Mouse (Mus musculus): Measurements from ENCODE around the gene Cyb5rl.
A peak's percentile ranks its signal among the peaks of the same experiment; 100 is the strongest.
"Not testable (repeated sequence)": the region's sequence is repeated elsewhere in the genome, so short reads cannot be mapped to it uniquely, and the experiment has no call there.

Cyb5rl gene

DNA sequence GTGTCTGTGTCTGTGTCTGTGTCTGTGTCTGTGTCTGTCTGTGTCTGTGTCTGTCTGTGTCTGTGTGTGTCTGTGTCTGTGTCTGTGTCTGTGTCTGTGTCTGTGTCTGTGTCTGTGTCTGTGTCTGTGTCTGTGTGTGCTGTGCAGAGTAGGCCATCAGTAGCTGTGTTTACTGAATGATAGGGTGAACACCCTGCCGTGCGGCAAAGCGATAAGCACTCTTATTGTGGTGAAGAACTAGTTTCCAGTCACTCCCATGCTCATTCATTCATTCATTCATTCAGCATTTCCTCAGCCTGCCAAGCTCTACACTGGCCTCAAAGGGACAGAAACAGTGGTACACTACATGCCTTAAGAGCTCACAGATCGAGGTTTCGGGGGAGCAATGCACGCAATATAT, 42.4 kb downstream of the Cyb5rl start:
- not testable (repeated sequence) for DNase-seq (ENCODE audit: low read depth, low spot score)

DNA sequence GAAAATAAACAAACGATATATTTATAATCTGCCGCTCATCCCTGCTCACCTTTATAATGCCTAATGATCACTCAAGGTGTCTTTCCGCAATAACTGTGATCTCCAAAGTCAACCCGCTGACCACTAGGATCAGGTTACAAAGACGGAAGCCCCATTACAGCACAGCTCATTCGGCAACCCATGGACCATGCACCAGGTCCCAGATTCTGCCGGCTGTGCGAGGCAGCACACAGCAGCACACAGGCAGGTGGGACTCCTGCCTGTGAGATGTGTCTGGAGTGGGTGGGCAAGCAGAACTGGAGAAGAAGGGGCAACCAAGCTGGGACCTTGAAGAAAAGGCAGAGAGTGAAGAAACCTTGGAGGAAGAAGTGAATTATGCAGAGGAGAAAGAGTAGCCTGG, 47.5 kb downstream of the Cyb5rl start:
- DNase-seq (ENCODE audit: low read depth, low spot score) = no peak

DNA sequence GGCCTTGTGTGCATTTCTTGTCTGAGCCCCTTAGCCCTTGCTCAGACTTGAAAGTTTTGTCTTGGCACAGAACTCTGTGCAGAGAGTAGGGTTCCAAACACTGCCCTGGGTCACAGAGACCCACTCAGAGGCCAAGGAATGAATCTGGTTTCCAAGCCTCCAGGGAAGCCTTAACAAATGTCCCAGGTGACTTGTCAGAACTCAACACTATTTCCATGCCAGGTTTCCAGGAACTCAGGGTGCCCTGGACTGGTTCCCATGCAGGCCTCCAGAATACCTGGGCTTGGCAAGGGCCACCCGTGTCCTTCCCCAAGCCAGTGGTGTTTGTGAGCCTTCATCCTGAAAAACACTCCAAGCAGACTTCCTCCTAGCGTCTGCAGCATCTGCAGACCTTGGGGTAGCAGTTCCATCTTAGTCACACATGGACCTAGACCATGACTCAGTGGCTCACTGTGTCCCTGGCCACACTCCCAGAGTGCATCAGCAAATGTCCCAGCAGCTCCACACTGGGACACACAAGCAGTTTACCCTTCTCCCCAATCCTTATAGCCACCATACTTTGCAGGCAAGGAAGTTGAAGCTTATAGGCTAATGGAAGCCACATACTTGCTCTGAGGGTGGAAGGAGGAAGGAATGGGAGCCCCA, 51.1 kb downstream of the Cyb5rl start:
- DNase-seq (ENCODE audit: low read depth, low spot score) = peak; percentile 15

DNA sequence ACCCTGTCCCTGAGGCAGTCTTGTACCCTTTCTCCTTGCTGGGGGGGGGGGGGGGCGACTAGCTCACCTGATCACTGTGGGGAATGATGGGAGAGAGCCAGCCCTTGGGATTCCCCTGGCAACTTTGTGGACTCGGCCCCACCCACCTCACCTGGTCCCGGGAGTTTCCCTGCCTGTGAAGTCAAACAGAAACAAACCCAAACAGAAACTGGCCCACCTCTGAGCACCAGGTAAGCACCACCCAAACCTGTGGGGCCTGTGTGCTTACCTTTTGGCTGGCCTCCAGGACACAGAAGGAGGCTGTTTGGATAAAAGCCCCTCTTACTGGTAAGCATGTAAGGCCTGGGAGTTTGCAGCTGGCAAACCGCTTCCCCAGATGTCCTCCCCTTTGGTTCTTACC, 52.3 kb downstream of the Cyb5rl start:
- DNase-seq (ENCODE audit: low read depth, low spot score) = no peak

DNA sequence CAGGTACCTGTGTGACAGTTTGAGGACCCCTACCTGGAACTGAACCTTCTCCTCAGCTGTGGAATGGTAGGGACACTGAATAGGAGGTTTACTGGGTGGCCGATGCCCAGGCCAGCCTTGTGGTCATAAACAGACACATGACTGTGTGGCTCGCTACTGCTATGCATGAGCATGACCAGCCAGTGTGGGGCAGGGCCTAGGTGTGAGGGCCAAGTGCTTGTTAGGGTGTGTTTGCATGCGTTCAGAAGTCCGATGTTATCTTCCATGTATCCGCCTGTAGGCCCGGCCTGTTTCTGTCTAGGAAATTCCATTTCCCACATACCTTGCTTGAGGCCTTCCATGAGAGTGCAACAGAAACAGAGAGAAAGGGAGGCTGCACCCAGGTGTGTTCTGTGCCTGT, 53.9 kb downstream of the Cyb5rl start:
- no peak for DNase-seq (ENCODE audit: low read depth, low spot score)

DNA sequence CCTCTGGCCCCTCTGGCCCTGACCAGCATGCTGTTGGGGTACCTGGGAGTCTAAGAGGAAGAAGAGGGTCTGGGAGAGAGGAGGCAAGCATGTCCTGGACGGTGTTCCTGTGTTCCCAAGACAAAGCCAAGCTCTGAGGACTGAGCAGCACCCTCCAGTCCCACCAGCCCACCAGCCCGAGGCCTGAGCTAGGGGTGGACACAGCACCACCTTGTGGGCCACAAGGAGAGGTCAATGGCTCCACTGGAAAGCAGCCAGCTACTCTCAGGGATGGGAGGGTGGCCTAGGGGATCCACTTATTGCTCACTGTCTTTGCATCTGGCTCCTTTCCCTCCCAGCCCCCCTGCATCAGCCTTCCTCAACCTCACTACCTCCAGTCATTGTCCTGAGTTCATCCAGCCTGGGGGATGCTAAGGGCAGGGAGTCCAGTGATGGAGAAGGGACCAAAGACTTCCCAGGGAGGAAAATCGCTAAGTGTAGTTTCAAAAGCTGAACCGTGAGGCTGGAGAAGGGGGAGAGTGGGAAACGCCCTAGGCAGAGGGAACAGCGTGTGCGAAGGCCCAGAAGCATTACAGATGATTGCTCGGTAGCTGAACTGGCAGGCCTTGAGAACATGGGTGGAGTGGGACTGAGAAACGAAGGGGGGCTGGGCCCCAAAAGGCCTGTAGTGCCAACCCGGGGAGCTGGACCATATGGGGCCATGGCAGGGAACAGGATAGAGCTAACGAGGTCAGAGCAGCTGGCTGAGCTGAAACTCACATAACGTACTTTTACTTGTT, 54.6 kb downstream of the Cyb5rl start:
- DNase-seq (ENCODE audit: low read depth, low spot score) = peak; percentile 30

DNA sequence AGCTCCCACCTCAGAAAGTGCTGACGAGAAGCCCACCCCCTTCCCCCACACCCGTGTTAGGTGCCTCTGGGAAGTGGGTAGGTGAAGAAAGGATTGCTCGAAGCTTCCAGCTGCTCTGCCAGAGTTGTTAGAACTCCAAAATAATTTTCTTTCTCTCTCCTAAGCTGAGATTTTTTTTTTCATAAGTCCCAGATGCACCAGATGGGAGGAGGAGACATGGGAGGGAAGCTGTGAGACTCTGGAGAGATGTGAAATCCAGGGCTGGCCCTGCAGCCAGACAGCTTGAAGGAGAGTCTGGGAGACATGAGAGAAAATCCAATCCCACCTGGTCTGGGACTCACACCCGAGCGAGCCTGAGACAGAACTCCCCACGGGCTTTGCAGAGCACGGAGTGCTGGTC, 57.6 kb downstream of the Cyb5rl start:
- DNase-seq (ENCODE audit: low read depth, low spot score) = peak; percentile 77

DNA sequence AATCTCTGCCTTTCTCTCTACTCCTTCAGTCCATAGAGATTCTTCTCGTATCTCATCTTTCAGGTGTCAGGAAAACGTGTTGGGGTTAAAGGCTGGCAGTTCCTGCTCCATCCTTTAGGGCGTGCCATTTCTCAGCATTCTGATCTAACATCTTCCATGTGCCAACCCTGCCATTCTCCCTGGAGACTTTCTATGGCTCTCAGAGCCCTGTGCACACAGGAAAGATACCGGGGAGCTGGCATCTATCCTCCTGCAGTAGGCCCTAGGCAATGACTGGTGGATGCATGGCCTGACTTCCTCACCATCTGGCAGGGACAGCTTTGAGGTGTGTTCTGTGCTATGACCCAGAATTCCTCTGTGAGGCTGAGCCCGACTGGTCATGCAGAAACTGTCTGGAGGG, 58.3 kb downstream of the Cyb5rl start:
- peak; percentile 51 for DNase-seq (ENCODE audit: low read depth, low spot score)

DNA sequence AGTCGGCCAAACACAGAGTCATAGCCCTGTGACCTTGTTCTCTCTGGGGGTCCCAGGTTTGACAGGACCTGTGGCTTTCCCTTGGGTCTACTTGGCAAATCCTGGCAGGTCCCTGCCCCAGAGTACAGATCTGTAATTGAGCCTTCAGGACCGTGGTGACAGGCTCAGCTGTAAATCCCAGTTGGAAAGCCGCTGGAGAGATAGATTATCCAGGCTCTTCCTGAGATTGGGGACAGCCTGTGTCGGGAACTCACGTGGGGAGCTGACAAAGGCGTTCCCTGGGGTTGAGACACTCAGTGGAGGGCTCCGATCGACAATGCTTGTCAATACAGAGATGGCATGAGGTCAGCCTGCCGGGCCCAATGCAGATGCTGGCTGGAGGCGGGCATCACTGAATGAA, 59.6 kb downstream of the Cyb5rl start:
- no peak for DNase-seq (ENCODE audit: low read depth, low spot score)

DNA sequence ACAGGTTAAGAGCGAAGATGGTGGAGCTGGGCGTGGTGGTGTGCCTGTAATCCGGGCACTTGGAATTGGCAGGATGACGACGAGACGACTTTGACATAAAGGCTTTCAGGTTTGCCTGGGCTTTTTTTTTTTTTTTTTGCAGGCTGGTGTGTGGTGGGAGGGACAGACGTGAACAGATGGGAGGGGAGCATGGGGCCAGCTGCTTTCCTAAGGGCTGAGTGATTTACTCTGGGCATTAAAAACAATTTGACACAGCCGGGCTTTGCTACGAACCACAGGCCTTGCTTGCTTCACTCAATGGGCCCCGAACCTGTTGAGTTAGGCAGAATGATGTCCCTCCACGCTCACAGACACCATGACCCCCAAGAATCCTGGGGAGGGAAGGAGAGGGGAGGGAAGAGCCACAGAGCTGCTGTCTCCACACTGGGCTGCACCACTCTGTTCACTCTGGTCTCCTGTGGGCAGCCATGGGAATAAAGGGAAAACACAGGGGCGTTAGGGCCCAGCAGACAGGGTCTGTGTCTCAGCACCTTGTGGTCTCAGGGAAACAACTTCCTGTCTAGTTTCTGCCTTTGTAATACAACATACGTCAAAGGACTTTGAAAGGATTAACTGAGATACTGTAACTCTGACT, 60.2 kb downstream of the Cyb5rl start:
- DNase-seq (ENCODE audit: low read depth, low spot score) = no peak

DNA sequence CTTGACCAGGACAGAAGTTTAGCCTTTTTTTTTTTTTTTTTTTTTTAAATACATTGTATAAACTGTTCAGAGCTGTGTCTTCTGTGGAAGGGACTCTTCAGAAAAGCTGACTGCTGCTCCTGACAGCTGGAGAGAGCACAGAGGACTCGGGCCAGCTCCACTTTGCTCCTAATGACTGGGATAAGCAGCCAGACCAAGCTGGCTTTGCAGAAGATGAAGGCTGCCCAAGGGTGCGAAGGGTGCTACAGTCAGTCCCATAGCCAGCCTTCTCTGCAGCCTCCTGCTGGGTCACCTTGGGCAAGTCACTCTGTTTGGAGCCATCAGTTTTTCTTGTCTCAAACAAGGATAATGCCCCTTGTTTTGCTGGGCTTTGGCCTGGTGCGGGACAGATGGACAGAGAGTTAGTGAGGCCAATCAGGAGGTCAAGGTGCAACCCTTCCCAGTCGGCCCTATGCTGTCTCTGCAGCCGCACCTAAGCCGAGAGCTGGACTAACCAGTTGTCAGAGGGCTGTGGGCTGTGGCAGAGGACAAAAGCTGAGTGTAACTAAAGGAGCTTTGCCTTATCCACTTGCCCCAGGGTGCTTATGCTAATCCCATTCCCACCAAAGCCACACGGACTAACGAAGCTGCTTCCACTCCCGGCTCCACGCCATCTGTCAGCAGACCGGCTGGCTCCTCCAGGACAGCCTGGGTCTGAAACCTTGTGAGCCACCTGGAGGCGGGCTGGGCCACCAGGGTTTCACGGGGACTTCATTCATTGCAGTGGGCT, 61.3 kb downstream of the Cyb5rl start:
- peak; percentile 63 for DNase-seq (ENCODE audit: low read depth, low spot score)

DNA sequence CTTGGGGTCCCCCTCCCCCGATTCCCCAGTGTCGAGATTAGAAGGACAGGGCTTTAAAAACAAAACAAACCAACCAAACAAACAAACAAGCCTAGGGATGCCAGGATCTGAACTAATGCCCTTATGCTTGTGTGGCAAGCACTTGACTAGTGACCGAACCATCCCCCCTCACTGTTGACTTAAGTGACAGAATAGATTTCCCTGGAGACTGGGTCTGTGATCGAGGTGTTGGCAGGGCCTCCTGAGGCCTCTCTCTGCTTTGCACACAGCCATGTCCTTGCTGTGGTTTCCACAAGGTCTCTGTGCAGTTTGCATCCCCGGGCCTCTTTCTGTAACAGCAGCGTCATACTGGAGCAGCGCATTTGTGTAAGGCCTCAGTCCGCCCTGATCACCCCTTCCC, 62.6 kb downstream of the Cyb5rl start:
- DNase-seq (ENCODE audit: low read depth, low spot score) = no peak

DNA sequence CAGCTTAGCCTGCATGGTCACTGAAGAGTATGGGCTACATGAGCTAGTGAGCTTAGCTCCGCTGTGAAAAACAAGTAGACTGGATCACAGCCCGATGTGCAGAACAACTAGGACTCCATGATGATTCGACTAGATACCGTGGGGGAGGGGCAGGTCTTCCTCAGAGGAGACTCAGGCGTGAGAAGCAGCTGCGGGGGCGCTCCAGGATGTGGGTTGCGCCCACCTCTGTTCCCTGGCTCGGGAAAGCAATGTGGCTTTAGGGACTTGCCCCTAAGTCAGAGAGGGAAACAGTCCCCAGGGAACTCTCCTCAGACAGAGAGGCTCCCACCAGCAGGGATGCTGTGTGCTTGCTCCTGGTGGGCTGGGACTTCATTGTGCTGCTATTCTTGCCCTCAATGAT, 63.7 kb downstream of the Cyb5rl start:
- DNase-seq (ENCODE audit: low read depth, low spot score) = no peak

DNA sequence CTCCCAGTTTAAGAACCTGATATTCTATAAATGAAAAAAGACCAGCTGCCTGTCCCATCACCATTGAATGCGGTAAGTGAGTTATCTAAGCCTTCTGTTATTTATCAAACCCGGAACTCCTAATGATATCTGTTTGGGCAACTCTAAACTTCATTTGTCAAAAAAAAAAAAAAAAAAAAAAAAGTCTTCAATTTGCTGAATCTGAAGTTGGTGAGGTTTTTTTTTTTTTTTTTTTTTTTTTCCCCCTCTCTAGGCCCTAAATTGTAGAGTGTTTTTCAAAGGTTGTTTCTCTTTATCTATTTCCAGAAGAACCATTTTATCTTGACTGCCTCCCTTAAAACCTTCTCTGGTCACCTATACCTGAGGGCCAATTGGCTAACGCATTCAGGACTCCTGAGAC, 68.1 kb downstream of the Cyb5rl start:
- no peak for DNase-seq (ENCODE audit: low read depth, low spot score)

DNA sequence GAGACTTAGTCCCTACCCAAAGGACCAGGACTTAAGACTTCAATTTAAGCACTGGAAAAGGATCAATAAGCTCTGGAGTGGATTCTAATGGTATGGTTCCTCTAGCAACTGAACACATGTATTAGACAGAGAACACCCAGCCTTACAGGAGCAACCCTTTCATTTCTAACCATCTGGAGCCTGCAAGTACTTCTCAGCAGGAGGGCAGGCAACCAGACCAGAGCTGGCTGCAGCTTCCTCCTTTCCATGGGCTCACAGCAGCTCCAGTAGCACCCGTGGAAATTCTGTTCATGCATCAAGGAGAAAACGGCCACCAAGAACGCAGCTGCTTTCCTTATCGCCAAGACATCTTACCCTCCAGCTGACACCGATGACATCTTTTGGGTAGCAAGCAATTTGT, 68.9 kb downstream of the Cyb5rl start:
- DNase-seq (ENCODE audit: low read depth, low spot score) = peak; percentile 50

DNA sequence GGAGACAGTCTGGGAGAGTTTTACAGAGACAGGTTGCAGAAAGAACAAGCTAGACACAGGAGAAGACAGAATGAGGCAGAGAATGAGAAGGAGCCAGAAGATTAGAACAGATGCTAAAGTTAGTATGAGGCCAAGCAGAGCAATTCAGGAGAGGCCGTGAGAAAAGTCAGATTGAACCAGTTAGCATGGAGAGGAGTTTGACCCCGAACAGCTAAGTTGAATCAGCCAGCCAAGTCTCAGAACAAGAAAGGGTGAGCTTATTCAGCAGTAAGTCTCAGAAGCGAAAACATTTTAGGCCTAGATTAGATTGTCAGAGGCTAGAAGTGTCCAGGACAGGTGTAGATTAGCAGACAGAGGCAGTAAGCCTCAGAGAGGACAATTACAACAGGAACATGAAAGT, 69.7 kb downstream of the Cyb5rl start:
- DNase-seq (ENCODE audit: low read depth, low spot score) = peak; percentile 63

Data from brain, adult 2 months (tissue).